Mouse (Mus musculus) right cerebral cortex, postnatal 25 days (tissue): Measurements from ENCODE around the gene Evi2b.
A peak's percentile ranks its signal among the peaks of the same experiment; 100 is the strongest.

ENCODE experiments used
- DNase-seq: peaks from one replicate; pipeline ENCODE4 v3.0.0; 2022

Evi2b gene

GRCm38 (mm10) chr11:79520772-79521171 lies 2.8 kb downstream of the Evi2b start:
- DNase-seq = no peak

GRCm38 (mm10) chr11:79519878-79520291 lies 3.7 kb downstream of the Evi2b start:
- no peak for DNase-seq

- no peak for DNase-seq
These were observed 4.3 kb downstream of the Evi2b start for GRCm38 (mm10) chr11:79519299-79519698.

GRCm38 (mm10) chr11:79515798-79516197 lies 7.8 kb downstream of the Evi2b start:
- no peak for DNase-seq

- DNase-seq = no peak
These were observed 8.2 kb downstream of the Evi2b start for GRCm38 (mm10) chr11:79515331-79515730.

DNA sequence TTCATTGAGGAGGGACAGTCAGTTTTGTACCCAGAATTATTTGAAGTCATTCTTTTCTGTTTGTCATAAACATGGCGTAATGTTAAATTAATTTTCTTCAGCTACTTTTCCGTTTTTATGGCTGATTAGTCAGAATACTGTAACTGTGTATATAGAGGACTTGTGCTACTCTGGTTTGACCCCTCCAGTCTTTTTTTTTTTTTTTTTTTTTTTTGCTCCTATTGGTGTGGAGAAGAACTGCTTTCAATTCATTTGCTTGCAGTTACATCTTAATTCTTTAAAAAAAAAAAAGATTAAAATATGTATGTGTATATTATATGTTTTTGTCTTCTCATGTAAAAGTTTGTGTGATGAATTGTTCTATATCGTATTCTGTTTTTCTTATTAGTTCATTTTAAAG lies 11.6 kb downstream of the Evi2b start:
- no peak for DNase-seq

DNA sequence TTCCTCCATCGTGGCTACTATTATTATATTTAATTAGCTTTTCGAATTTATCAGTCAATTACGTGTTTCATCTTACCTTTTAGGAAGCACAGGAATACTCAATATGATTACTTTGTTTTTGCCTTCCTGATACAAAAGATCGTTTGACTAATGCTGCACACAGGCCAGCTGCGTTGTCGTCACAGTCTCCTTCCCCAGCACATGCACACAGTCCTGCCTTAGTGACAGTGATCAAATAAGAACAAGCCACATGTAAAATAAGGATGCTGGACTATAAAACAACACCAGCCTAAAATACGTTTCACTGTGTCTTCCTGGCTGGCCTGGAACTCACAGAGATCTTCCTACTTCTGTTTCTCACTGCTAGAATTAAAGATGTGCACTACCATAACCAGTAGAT lies 19.1 kb downstream of the Evi2b start:
- DNase-seq = no peak

- DNase-seq = peak; percentile 73
These were observed 19.7 kb downstream of the Evi2b start, which contains the start of gene Omg for GRCm38 (mm10) chr11:79503845-79504244. Gene Omg, minus strand, starts transcription at chr11:79504084.

- no peak for DNase-seq
These were observed 20.6 kb downstream of the Evi2b start for GRCm38 (mm10) chr11:79502917-79503316.

DNA sequence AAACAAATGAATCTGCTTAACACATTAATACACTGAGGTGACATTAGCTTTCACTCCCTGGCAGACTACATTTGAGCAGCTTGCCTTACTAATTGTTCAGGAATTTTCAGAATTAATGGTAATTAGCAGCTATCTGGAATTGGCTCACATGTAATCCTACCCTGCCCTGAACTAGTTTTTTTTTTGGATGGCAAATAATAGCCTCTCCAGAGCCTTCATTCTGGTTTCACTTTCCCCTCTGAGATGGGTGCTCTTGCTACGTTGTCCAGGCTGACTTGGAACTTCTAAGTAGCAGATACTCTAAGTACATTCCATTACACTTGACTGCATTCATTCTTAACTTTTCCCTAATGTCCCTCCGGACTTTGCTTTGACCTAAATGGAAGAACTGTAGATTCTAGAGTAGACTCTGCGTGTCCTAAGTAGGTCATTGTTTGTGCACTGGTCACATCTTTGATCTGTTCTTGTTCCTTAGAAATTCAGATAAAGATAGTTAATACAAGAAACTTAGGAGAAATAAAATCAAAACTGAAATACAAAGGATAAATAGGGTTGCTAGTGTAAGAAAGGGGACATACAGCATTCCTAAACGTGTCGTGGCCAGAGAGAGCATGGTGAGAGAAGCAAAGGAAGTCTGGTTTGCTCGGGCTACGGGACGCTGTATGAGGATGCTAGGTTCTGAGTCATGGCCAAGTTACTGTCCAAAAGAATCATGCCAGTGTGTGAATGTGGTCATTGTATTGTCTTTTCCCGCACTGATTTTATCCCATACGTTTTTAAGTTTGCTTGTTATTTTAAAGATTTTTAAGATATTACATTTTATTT lies 28.4 kb downstream of the Evi2b start:
- no peak for DNase-seq

- DNase-seq = no peak
These were observed 38.8 kb downstream of the Evi2b start for GRCm38 (mm10) chr11:79484721-79485120.

DNA sequence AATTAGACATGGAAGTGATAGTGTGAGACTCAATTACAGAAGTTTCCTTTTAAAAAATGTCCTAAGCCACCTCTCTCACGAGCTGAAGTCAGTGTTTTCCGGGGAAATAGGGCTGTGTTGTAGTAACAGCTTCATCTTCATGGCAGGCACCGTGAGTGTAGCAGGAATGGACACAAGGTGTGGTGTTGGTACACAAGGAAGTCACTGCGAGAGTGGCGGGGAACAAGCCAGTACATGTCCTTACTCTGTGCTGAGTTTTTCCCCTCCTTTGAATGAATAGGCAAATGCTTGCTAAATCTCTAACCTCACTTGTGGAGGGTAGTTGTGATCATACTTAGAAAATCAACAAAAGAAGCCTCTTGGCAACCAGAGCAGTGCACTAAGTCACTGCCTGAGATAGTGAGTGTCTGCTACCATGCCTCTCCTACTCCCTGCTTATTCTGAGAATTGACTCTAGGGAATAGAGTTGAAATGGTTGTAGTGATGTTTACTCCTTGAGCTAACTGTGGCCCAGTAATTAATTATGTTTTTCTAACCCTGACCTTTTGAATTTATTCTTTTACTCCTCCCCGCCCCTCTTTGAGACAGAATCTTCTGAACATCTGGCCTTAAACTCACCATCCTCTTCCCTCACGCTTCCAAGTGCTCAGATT lies 39.6 kb downstream of the Evi2b start:
- no peak for DNase-seq

DNA sequence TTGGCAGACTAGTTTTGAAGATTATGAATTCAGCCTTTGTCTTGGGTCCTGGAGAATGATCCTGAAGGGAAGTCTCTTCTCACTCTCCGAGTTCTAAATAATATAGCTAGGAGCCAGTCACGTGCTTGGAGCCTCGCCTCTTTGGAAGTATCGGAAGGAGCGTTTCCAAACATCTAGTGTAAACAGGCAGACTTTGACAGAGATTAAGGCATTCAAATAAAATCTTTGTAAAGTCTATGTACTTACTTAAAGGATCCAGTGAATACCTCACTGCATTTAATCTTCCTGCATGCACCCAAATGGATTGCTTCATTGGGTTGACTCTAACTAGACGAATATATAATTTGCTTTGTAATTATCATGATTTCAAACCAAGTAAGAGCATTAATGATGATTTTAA lies 40.2 kb downstream of the Evi2b start:
- DNase-seq = no peak

GRCm38 (mm10) chr11:79468097-79468496 lies 55.5 kb downstream of the Evi2b start:
- DNase-seq = no peak
